Mouse (Mus musculus): ENCODE measurements around the gene Zfp280b. TPM values are rescaled to one million over a fixed set of nuclear protein-coding genes. Genes with fewer than 3 reads are reported as not detected.
"Not testable (repeated sequence)": the region's sequence is repeated elsewhere in the genome, so short reads cannot be mapped to it uniquely, and the experiment has no call there.

Gene Zfp280b
- total RNA-seq (2021), result 1 to 10 TPM; 7.7 to 8.1 TPM

DNA sequence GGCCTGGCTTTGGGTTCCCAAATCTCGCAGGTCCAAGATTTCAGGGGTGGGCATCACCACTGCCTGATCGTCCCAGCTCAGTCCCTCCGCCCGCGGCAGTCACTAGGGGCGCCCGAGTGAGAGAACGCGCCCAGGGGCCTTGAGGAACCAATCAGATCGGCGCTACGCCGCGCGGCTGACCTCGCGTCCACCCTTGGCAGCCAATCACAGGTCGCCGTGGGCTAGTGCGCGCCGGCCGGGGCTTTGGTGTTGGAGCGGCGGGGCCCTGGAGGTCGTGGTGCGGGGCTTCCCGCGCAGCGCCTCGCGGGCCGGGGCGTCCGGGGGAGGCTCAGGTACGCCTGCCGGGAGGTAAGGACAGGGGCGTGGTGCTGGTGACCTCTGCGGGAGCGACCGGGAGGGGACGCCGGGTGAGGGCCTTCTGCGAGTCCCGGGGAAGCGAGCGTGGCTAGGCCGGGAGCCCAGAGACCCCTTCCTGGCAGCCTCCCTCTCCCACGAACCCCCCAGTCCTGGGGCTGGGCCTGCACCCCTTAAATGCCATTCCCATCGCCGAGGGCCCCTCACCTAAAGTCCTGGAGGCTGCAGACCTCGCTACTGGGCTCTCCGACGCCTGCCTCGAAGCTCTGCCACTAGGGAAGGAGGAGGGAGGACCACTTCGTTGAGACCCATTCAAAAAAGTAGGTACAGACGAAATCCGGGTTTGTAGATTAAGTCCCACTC lies at the start of gene Zfp280b:
Gene Zfp280b (plus strand): TSS at position 249 of the 717 bp plus-strand sequence.
- DNase-seq (ENCODE audit: low spot score), result peak; percentile 85
- intact Hi-C loops (cut with DNase I), result no loop called here

DNA sequence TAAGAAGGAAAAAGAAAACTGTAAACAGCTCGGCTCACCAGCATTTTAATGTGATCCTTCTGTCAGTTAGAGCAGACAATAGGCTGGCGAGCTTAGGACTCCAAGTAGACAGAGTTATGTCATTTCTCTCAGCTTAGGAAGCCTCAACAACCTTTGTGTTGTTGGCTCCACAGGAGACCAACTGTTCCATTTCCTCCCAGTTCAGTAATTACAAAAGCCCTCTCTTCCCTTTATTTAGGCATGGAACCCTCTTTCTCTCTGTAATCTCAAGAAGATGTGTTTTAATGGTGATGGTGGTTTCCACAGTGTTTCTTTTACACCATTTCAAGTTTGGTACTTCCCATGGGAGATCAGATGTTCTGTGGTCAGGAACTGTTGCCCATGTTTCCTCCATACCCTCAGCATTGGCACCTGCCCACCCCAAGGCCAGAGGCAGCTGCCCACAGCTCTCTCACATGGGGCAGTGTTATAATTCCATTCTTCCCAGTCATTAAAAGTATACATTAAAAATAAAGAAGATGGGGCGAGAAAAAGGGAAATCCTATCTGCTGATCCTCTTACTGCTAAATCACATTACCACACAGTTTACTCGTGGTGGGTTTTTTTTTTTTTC lies 41.9 kb upstream of the Zfp280b start:
- no peak for DNase-seq (ENCODE audit: low spot score)
- intact Hi-C loops (cut with DNase I), result no loop called here

DNA sequence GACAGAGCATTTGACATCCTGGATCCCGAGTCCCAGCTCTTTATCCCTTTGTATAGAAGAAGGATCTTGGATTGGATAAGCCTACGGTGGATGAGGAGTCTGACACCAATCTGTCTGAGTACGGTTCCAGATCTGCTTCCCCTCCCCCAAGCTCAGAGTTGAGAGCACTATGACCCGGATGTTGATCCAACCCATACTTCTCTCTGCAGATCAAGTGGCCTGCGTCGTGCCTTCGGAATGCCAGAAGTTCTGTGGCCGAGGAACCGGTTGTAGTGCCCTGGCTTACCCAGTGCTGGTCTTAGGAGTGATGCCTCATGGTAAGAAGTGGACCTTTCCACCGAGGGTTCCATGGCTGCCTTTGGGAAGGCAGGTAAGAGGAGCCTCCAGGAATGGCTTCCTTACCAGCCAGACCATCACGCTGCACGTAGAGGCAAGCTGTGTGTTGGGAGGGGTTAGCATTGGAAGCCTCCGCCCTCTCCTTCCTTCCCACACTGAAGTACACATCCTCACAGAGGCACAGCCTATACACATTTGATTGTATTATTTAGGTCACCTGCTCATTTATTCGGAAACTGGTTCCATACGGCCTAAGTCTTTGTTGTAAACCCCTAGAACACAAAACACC lies 38.7 kb upstream of the Zfp280b start:
- intact Hi-C loops (cut with DNase I), result no loop called here
- DNase-seq (ENCODE audit: low spot score), result no peak

DNA sequence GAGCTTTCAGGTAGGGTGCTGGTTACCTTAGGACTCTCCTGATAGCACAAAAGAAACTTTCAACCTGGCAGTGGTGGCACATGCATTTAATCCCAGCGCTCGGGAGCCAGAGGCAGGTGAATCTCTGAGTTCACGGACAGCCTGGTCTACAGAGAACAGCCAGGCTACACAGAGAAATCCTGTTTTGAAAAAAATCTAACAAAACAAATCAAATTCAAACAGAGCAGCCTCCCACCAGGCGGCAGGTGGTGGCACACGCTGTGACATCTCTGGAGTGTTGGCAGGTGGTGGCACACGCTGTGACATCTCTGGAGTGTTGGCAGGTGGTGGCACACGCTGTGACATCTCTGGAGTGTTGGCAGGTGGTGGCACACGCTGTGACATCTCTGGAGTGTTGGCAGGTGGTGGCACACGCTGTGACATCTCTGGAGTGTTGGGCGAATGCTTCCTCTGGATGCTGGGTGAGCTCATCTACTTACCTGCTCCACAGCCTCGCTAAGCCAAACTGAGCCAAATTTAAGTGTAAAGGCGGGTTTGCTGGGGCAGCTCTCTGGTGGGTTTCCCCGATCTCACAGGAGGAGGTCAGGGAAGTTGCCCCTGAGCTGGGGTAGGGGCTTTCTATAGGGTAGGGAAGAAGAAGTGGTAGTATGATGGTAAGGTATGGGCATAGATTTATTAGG lies 37.8 kb upstream of the Zfp280b start:
- intact Hi-C loops (cut with DNase I); DNase-seq (ENCODE audit: low spot score): not testable (repeated sequence)

DNA sequence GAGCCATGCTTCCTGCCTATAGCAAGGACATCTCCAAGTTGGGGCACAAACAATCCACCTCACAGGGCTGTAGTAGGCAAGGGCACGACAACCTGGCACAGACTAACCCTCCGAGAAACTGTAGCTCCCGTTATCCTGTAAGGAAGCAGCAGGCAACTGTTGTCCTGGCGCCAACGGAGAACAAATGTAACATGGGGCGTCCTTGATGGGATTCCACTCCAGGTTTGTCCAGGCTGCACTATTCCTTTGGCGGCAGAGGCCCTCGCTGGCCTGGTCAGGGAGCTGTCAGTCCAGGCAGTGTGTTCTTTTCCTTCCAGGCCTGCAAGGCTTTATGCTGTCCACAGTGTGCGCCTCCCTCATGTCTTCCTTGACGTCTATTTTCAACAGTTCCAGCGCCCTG lies 37.0 kb upstream of the Zfp280b start:
- intact Hi-C loops (cut with DNase I), result no loop called here

DNA sequence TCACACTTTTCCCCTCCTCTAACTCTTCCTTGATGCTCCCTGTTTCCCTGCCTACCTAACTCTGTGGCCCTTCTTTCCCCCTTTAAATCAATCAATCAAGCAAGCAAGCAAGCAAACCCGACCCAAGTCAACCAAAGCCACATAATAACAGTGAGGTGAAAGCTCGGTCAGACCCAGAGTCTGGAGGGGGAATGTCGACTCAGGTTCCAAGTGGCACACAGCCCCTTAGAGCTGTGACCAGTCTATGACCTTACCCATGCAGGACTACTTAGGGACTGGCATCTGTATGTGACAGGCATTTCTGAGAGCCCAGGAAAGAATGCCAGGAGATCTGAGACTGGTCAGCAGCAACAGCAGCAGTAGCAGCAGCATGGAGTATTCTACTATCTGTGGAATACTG lies 36.1 kb upstream of the Zfp280b start:
- intact Hi-C loops (cut with DNase I), result no loop called here
- DNase-seq (ENCODE audit: low spot score), result no peak

More for the DNA sequence above, 37.0 kb upstream of the Zfp280b start:
- DNase-seq (ENCODE audit: low spot score), result no peak

DNA sequence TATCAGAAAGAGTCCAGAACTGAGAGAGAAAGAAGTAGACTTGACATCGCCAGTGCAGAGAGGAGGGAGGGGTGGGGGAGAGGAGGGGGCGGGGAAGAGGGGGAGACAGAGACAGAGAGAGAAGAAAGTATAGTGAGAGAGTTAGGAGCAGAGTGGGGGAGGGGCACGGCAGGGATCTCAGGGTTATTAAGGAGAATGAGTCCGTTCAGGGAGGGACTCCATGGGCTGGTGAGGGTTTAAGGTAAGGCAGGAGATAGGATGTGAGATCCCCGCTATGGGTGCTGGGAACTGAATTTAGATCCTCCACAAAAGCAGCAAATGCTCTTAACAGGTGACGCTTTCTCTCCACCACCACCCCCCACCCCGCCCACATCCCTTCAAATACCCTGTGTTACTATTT lies 31.3 kb upstream of the Zfp280b start:
- no peak for DNase-seq (ENCODE audit: low spot score)
- intact Hi-C loops (cut with DNase I), result no loop called here

DNA sequence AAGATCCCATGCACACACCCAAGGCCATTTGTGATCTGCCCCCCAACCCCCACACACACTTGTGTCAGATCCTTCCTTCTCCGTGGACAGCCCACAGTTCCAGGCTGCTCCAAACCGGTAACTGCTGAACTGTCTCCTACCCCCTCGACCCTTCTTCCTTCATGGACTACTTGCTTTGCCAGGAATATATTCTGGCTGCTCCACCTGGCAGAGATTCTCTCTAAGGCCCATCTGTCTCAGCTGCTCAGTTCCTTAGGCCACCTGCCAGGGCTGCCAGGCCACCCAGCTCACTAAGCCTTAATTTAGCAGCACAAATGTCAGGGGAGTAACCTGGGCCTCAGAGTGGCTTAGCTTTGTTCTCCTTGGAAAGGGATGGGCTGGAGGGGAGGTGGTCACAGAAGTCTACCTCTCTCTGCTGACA lies 30.3 kb upstream of the Zfp280b start:
- DNase-seq (ENCODE audit: low spot score), result no peak
- intact Hi-C loops (cut with DNase I), result no loop called here

DNA sequence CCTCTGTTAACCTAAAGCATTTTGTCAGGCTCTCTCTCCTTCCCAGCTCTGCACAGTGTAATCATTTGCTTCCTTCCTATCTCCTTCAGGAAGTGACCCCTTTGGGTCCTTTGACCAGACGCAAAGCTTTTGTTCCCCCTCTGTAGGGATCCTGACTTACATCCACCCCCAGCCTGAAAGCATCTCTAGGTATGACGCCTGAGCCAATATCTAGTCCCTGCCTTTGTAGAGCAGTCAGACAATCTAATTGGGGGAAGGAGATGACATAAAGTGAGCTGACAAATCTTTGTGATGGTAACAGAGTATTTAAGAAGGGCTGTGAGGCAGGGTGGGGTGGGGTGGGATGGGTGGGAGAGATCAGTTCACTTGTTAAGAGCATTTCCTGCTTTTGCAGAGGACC lies 29.8 kb upstream of the Zfp280b start:
- no peak for DNase-seq (ENCODE audit: low spot score)
- intact Hi-C loops (cut with DNase I), result no loop called here

DNA sequence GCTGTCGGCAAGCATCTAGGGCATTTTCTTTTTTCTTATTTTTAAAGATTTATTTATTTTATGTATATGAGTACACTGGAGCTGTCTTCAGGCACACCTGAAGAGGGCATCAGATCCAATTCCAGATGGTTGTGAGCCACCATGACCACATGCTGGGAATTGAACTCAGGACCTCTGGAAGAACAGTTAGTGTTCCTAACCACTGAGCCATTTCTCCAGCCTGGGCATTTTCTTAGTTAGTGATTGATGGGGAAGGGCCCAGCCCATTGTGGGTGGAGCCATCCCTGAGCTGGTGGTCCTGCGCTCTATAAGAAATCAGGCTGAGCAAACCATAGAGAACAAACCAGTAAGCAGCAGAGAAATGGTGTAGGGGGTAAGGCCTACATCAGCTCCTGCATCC lies 29.2 kb upstream of the Zfp280b start:
- intact Hi-C loops (cut with DNase I), result no loop called here
- DNase-seq (ENCODE audit: low spot score), result no peak

DNA sequence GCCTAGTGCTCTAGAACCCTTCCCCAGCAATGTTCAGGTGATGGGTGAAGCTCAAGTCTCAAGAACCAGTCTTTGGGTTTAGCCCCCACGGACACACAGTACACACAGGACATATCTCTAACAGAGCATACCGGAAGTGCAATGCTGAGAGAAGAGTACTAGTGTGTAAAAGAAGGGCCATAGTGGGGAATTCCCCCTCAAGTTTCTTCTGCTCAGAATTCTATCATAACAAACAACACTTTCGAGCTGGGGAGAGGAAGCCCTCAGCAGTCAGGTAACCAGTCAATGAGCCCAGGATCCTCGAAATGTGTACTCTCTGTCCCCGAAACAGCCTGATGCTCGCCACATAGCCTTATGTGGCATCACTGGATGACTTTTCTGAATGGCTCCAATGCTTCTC lies 26.1 kb upstream of the Zfp280b start:
- intact Hi-C loops (cut with DNase I), result no loop called here

DNA sequence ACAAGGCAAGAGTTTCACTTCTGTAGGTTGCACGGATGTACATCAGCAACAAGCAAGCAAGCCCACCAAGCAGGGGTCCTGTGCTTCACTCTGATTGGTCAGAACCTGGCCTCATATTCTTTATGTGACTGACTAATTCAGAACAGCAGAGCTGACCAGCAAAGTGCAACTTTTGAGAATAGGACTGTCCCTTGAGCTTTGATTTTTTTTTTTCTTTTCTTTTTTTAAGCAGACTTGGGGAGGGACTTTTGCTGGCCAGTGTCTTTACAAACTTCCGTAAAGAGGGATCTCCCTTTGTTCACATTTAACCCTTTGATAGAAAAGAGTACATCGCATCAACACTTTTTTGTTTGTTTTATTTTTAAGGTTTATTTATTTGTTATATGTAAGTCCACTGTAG lies 22.6 kb upstream of the Zfp280b start:
- DNase-seq (ENCODE audit: low spot score), result no peak
- intact Hi-C loops (cut with DNase I), result no loop called here

More for the DNA sequence above, 26.1 kb upstream of the Zfp280b start:
- no peak for DNase-seq (ENCODE audit: low spot score)

DNA sequence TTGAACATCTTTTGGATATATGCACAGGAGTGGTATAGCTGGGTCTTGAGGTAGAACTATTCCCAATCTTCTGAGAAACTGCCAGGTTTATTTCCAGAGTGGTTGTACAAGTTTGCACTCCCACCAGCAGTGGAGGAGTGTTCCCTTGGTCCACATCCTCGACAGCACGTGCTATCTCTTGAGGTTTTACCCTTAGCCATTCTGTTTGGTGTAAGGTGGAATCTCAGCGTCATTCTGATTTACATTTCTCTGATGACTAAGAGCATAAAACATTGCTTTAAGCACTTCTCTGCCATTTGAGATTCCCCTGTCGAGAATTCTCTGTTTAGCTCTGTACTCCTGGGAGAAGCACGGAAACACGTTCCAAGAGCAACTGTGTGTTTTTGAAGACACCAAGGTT lies 19.5 kb upstream of the Zfp280b start:
- intact Hi-C loops (cut with DNase I), result no loop called here
- DNase-seq (ENCODE audit: low spot score), result no peak

DNA sequence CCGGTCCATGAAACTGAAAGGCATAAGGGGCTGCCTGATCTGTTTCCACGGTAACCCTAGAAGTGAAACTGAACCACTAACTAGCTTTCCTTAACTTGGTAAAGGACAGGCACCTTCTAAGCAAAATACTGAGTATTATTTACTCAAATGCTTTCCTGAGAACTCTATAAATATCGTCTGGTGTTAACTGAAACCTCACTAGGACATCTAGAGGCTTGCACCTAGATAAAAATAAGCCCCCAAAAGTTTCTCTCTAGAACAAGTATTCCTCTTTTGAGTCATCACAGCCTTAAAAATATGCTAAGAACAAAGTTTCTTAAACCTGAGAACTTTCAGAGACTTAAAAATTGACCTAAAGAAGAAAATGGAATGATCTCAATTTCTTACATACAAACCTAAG lies 15.6 kb upstream of the Zfp280b start:
- intact Hi-C loops (cut with DNase I), result no loop called here

DNA sequence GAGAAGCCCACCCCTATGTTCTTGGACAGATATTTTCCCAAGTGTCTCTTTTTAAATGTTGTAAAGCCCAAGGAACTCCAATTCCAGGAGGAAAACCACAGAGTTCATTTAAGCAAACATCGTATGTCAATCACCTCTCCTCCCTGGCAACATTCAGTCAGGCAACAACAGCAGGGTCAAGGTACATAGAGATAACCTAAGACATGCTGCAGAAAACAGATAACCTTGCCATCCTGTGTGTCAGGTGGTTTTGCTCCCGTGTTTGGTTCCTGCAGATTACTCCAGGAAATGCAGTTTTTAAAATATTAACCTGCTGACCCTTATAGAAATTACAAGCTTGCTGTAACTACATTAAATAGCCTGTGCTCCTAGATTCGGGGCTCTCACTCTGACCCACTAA lies 10.7 kb upstream of the Zfp280b start:
- no peak for DNase-seq (ENCODE audit: low spot score)
- intact Hi-C loops (cut with DNase I), result no loop called here

More for the DNA sequence above, 15.6 kb upstream of the Zfp280b start:
- DNase-seq (ENCODE audit: low spot score), result no peak

DNA sequence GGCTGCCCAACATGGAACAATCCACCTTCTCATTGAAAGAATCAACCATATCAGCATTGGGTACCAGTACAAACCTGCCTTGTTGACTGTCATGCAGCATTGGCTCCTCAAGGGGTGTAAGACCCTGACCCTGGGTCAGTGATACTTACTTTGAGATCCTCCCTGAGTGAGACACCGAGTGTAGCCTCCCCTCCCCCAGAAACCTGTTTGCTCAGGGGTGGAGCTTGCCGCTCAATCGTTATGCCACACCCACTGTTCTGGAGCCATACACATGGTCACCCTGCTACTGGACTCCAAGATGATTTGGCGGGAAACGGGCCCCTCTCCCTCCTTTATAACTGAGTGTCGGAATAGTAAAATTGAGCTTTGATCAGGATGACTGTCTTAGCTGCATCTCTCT lies 8.5 kb upstream of the Zfp280b start:
- no peak for DNase-seq (ENCODE audit: low spot score)
- intact Hi-C loops (cut with DNase I), result no loop called here

DNA sequence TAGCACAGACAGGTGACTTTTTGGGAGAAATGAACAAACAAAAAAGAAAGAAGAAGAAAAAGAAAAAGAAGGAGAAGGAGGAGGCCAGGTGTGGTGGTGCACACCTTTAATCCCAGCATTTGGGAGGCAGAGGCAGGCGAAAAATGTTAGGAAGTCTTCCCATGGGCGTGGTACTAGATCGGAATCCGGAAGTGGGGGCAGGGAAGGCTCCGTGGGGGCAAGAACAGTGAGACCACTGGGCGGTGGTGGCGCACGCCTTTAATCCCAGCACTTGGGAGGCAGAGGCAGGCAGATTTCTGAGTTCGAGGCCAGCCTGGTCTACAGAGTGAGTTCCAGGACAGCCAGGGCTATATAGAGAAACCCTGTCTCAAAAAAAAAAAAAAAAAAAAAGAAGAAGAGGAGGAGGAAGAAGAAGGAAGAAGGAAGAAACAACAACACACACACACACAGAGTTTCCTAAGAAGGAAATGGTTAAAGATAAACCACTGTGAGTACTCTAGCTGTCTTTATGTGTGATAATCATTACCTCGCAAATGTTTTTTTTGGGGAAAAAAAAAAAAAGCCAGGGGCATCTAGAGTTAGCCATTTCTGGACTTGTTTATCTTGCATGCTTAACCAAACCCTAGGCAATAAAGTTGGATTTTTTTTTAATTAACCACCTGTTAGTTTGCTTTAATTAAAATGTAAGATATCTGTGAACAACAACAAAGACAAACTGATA lies 6.8 kb upstream of the Zfp280b start:
- DNase-seq (ENCODE audit: low spot score), result no peak
- intact Hi-C loops (cut with DNase I), result no loop called here

DNA sequence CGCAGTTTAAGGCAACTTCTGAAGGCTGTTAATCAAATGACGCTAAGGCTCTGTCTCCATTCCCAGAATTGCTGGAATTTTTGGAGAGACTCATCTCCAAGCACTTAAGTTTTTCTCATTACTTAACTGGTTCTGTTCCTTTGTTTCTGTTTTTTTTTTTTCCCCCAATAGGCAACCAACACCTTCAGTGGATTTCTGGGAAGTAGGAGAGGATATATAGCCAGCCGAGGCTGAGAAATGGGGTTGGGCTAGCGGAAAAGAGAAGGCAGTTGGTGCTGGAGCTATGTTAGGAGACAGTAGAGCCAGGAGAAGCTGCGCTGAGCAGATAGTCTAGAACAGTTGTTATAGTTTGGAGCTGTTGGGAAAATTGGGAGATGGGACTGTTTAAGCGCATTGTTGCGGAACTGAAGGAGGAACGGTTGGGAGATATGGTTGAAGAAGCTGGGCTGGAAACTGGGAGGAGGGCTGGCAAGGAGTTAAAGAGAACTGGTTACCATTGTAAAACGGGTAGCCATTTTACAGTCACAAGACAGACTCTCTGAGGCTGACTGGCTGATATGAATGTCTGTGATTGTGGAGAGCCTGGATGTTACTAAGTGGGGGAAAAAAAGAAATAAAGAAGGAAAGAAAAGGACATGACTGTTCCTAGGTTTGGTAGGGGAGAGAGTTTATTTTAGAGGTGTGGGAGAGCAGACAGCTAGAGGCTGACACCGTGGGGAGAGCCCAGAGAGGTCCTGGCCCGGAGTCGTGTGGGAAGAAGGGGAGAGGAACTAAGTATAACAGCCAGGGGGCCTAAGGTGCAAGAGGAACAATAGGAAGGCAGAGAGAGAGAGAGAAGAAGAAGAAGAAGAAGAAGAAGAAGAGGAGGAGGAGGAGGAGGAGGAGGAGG lies 5.1 kb upstream of the Zfp280b start:
- intact Hi-C loops (cut with DNase I), result no loop called here
- DNase-seq (ENCODE audit: low spot score), result no peak

DNA sequence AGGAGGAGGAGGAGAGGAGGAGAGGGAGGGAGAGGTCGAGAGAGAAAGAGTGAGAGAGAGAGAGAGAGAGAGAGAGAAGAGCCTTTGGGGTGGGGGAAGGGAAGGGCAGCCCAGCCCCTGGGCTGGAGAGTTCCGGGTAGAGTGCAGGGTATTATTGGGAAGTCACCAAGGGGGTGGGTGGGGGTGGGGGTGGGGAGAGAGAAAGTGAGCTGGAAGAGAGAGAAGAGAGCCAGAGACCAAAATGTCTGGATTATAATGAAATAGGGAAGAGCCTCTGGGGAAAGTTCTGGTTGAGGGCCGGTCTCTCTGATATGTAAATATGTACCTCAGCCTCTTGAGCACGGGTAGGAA lies 4.5 kb upstream of the Zfp280b start:
- intact Hi-C loops (cut with DNase I), result no loop called here
- no peak for DNase-seq (ENCODE audit: low spot score)

All from heart, postnatal 25 days (tissue).